Mouse (Mus musculus) urinary bladder, postnatal 25 days (tissue): ENCODE data around the gene Crbn.
A peak's percentile ranks its signal among the peaks of the same experiment; 100 is the strongest.

Experiments used
- DNase-seq: peaks from one replicate; pipeline ENCODE4 v3.0.0; 2022; ENCODE audit warnings: low spot score

The Crbn gene

DNA sequence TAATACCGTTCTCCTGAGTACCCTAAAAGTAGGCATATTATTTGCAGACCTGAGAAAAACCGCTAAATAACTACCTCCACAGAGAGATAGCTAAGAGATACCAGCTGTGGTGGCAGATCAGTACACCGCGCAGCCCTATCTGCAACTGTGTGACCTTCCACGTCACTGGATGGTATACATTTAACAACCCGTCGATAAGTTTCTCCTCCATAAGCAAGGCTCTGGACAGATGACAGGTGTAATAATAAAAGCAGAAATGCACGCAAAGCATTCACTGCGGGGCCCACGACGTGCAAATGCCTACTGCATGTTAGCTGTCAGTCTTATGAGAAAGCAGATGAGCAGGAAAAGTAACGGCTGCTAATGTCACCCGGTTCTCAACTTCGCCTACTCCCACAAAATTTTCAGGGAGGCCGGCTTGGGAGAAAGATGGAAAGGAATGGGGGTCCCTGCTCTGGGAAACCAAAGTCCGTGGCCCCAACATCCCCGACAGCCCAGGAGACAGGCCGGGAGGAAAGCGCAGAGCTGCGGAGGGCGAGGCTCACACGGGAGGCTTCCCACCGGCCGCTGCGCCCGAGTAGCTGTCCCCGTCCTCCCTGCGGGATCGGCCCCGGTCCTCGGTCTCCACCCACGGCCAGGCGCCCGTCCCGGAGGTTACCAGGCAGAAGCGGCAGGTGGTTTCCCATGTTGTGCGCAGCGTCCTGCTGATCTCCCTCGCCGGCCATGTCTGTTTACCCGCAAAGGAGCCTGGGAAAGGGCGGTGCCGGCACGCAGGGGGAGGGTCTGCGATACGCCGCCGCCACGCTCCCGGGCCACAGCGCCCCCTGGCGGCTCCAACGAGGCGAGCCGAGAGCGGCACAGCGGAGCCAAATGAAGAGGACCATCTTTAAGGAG lies at the start of gene Crbn:
Gene Crbn (minus strand): TSS at position 745 of the 894 bp plus-strand sequence.
- DNase-seq, result peak; percentile 97

DNA sequence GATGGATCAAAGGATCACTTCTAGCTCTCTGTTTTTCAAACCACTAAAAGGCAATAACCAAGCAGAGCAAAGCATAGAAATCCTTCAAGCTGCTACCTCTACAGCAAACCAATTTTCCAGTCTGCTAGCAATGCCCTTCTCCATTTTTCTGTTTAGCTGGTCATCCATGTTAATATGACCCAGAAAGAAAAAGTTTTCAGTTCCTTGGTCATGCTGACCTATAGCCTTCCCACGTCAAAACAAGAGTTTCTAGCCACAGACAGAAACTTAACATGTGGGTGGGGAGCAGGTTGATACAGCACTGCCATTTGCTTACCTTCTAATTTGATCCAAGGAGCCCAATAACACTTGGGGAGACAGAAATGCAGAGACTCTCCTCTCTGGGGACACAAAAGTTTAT lies 40.3 kb upstream of the Crbn start:
- DNase-seq, result no peak

DNA sequence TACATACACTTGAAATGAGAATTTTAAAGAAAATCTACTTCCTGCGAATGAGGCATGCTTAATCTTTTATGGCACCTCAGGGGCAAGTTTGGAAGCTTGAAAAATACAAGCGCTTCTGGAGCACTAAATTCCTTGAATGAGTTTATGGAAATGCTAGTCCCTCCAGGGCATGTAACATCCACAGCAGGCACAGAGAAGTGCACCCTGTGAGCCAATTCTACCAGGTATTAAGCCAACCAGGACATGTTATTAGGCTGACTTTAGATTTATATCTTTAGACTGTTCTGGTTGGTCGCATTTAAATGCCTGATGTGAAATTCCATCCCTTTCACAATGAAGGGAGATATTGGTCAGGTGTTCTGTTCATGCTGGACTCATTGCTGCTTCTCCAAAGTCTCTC lies 38.2 kb upstream of the Crbn start:
- no peak for DNase-seq

DNA sequence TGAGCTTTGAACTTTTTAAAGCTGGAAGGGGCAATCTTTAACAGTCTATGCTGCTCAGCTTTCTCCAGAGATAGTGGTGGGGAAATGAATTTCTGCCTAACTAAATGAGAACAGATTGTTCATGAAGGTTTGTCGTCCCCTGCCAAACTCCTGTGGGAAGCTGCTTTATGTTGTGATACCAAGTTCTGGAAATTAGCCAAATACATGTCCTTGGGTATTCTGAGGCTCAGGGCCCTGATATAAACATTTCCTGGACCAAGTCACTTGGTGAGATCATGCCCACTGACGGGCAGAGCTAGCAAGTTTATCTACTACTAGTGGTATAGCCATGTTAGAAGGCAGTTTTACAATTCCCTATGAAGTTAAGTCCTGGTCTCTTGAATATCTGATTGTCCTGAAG lies 35.4 kb upstream of the Crbn start:
- no peak for DNase-seq

DNA sequence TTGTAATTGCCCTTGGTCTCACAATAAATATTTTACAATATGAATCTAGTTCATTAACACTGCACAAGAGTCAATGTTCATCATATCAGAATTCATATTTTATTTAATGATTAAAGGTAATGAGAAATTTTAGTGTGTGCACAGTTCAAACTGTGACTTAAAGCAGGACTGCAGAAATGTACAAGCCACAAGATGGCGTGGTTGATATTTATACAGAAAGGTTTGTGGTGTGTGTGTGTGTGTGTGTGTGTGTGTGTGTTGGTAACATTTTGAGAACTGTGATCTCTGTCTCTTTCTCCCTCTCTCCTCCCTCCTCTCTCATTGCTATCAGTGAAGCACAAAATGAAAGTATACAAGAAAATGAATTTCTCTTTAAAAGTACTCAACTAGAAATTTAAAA lies 22.5 kb upstream of the Crbn start:
- DNase-seq, result no peak

DNA sequence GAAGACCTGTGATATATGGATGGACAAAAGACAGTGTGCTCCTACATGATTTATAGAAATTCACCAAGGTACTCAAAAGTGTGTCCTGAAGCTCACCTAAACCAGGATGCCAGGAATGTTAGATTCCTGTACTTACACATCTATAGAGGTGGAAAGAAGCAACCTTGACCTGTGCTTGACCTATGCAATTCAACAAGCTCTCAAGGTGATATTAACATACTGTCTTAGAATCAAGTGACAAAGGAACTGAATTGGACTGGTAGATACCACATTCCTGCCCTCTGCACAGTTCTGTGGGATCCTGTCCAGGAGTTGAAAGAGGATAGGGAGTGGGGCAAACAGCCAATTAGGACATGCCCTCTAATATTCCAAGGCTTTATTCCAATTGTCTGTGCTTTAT lies 20.7 kb upstream of the Crbn start:
- DNase-seq, result no peak

DNA sequence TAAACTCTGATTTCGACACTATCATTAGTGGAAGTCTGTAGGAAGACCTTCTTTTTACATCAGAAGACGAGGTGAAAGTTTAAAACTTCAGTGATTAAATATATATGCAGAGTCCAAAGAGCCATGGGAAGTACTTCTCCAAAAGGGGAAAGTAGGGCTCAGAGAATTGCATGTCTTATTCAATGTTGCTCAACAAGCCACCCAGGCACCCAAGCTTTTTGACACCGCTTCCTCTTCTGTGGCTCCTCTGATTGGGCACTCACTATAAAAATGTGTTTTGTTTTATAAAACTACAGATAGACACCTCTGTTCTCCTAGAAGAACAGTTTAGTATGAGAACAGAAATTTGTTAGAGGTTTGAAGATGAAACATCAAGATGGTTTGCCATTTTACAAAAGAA lies 20.0 kb upstream of the Crbn start:
- no peak for DNase-seq

DNA sequence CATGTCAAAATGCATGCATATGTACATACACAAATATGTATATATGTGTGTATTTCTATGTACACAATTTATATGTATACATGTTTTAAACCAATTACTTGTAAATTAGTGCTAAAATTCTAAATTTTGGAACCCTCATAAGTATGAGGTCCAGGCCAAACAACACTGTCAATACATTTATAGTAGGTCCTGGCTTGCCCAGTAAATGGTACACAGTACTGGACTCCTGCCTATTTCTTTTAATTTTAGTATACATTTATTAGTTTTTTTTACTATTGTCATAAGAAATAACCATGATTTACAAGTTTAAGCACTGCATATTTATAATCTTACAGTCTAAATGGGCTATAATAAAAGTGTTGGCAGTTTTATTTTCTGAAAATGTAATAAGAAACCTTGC lies 19.4 kb upstream of the Crbn start:
- no peak for DNase-seq

DNA sequence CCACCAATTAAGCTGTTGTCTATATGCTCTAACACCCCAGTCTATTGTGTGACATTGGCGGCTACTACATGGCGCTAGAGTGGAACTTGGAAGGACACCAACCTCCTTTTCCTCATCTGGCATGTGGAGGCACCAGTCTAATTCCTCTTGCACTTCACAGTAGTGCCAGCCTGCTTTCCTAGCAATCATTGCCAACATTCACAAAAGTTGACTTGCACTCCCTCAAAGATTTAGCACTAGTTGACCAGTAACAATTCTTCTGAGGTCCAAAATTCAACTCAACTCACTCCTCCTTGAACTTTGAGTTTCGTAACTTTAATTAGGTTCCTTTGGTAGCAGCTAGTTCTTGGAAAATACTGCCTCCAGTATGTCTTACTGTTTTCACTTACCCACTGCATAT lies 10.8 kb upstream of the Crbn start:
- DNase-seq, result no peak

DNA sequence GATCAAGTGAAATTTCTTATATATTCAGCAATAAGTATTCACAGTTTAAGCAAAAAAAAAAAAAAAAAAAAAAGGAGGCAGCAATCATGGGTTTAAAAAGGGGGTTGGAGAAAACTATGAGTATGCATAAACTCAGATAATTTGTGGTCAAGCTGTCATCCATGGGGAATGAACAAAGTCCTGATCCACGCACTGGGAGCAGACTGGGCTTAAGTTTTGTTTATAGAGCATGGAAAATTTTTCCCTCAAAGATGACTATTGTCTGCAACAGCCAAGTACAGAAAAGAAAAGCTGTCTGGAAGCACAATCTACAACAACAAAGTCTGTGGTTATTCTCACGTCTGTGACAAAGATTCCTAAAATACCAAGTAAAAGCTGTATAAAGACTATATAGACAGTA lies 9.3 kb upstream of the Crbn start:
- DNase-seq, result no peak

DNA sequence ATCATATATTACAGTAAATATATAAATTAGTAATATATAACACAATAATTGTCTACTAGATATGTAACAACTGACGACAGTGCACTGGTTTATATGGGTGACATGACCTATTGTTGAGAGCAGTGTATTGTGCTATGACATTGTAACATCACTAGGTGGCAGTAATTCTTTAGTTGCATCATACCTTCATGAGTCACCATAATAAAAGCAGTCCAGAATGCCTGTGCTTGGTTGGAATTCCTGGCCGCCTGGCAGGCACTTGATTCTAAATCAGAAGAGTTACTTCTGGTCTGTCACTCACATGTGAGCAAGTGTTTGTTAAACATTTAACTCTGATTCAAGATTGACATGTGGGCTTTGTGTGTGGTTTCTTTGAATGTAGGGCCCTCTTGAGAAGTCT lies 5.0 kb upstream of the Crbn start:
- peak; percentile 17 for DNase-seq

DNA sequence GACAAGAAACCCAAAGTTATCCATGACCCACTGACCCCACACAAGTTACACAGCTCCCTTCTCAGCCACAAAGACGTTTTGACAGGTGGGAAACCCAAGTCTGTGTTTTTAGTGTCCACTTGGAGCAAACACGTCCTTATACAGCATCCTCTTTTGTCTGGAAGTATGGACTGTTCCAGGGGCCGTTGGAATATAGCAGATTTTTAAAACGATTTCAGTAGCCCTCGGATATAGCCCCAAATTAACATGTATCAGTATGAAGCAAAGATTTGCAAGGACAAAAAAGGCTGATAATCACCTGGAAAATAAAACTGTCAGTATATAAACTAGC lies 315 bp upstream of the Crbn start:
- DNase-seq, result no peak

DNA sequence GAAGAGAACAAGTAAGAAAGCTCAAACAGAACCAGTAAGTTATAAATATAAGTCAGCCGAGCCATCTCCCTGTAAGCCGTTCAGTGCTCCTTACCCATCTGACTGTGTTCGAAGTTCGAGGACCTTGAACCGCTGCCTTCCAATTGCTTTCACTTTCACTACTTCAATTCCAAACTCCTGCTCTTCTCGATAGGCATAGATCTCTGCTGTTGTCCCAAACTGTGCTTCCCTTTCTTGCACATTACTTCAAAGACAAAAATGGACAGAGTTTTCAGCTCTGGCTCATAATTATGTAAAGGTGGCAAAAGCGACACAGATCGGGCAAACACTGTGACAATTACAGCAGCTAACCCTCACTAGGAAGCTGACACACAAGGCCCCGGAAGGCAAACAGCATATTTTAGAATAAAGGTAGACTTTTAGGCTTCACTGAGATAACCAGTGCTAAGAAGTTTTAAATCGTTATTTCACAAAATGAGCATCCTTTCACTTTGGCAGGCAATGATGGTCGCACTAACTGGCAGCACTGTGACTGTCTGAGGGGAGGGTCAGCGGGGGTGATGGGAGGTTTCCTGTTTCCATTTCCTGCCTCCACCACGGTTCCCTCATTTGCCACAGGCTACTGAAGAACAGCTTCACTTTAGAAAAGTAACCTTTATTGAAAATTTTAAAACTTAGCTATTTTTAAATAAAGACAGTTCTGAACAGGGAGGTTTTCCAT lies 5.6 kb downstream of the Crbn start:
- DNase-seq, result no peak

DNA sequence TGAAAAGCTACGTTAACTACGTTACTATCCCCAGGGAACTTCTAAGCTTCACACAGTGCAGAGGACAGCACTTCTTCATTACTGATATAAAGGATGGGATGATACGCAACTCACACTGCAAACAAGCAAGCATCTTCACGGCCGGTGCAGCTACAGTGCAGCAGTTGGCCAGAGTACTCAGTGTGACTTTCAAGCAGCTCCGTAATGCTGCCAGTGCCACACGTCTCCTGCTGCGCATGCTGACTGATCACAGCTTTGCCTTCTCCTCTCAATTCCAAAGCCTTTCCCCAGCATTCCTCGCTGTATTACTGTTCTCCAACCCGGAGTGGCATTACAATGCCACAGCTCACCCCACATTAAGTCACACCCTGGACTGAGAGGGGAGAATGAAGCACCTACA lies 6.3 kb downstream of the Crbn start:
- no peak for DNase-seq

DNA sequence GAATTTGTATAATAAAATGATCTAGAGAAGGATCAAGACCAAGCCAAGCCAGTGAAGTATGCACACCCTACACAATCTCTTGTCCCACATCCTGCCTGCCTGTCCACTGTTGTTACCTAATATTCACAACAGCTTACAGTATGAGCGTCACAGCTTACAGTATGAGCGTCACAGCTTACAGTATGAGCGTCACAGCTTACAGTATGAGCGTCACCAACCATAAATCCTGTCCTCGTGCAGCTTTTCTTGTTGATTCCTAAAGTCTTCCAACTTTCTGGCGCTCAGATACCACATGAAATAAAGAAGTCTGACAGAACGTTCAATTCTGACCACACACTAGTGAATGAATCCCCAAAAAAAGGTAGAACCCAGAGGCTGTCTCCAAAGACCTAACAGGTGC lies 6.8 kb downstream of the Crbn start:
- no peak for DNase-seq

DNA sequence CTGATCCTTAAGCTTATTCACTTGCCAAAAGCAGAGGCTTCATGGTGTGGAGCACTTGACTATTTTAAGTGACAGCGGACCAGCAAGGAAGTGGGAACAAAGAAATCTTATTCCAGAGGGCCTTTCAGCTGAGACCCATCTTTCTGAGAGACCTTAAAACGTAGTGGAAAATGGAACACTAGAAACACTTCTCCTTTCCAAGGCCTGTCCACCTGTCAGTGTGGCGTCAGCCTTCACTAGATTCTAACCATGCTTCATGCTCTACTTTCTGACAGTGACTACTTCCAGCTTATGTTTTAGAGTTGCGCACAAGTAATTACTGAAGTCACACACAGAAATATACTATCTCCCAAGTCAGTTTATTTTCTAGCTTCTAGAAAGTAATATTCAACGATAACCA lies 7.4 kb downstream of the Crbn start:
- no peak for DNase-seq

DNA sequence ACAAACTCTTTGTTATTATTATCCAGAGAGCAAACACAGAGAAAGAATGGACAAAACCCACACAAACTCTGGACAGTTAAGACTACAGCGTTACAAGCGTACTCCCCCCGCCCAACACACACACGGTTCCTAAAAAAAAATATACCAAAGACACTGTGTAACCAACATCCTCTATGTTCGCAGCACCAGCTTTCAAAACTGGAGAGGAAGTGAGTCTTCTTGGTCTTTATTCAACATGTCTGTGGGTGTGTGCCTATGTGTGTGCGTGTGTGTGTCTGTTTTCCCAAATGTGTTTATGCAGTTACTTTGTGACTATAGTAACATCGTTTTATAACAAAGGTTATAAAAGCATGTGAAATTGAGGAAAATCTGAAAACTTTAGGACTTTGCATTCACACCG lies 8.4 kb downstream of the Crbn start:
- DNase-seq, result no peak

DNA sequence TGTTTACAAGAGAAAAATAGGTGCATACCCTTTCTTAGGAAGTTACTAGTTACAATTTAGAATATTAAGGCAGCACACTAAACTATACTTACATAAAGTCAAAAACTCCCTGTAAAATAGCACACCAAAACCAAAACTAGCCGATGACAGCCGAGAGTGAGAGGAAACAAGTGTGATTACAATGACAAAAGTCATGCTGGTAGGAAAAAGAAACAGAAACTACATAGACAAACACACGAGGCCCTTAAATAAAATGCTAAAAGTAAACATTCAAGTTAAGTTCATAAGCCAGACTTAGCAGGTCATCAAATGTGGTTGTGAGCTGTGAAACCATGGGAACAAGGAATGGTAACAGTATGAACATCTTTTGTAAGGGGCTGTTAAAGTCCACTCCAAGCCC lies 12.7 kb downstream of the Crbn start:
- no peak for DNase-seq

DNA sequence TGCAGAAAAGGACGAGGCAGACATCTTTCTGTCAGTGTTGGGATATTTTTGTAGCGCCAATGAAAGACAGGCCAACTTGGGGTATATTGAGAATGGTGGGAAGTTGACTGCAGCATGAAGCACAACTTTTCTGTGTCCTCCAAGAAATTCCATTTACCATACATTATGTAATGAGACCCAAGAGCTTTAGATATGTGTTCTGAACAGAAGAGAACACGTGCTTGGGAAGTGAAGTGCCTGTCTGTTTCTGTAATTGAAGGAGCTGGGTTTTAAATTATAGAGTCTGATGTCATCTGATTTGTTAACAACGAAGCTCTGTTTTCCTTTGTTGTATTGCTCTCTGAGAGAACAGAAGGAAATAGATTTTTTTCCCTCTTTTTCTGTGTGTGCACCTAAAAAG lies 29.8 kb downstream of the Crbn start:
- no peak for DNase-seq

DNA sequence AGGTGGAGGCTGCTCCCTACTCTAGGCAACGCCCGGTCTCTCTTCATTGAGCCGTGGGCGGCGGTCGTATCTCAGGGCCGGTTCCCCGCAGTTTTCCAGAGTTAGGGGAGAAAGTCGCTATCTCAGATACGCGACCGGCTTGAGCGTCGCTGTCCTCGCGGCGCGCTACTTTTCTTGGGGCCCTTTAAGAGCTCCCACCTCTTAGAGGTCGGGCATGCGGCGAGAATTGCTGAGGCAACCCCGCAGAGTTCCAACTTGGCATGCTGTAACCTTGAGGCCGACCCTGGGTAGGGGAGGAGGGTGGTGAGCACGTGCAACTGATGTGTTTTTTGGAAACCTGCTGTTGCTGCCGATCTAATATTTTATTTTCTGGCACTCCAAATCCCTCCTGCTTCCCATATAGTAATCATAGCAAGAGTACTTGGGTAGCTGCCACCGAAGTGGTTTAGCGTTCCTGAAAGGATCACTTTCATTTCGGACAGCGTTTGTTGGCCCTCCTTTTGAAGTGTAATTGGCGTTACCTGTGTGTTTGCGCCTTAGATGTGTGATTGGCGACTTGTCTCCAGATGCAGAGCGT lies 30.5 kb downstream of the Crbn start:
- no peak for DNase-seq

DNA sequence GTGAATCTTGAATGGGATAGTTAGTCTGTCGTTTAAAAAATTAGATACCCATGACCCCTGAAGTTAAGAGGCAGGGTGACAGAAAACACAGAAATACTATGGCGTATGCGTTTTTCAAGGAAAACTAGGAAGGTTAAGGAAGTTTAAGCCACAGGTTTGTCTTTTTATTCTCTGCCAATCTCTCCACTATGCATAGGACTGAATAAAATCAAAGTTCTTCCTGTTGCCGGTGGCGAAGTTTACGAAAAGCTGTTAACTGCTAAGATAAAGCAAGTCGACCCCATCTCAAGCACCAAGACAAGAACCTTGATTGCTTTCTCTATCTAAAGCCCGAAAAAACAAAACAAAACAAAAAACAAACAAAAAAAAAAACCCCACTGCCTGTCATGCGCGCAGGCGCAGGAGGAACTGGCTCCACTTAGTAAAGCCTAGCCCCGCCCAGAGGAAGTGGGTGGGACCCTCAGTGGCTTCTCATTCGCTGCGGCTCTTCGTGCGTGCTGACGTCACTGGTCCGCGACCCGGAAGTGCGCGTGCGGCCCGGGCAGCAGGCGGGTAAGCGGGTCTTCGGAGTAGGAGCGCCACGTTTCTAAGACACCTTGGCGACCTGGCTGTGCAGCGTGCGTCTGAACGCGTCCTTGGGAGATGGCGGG lies 31.1 kb downstream of the Crbn start, which contains the start of gene Trnt1:
Gene Trnt1 (plus strand): TSS at position 481 of the 650 bp plus-strand sequence.
- DNase-seq, result peak; percentile 97

DNA sequence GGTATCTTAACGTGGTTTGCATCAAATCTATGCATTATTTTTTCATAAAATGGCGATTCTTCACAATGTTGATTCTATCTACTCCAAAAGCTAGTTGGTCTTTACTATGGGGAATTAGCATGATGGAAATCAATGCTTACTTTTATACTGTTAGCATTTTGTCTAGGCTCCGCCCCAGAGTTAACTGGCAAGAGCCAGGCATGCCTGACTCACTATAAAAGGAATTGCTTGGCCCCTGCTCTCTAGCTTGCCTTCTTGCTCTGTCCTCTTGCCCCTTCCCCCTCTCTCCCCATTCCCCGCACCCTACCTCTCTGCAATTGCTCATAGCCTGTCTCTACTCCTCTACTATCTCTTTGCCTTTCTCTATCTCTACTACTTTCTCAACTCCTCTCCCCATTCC lies 33.1 kb downstream of the Crbn start:
- no peak for DNase-seq

DNA sequence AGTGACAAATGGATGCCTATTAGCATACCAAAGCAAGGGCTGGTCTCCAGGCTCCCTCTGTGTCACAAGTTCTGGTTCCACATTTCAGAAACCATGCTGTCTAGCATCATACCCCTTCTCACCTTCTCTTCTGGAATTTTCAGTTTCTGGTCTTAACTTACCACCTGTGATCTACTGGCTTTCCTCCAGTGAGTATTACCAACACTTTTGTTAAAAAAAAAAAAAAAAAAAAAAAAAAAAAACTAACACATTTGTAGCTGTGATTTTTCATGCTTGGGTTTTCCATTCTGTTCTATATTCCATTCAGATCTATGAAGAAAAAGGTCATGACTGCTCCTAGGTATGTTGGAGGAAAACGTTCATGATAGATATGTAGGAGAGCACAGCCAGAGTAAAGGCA lies 34.0 kb downstream of the Crbn start:
- no peak for DNase-seq
